Mouse (Mus musculus): ENCODE results near the gene Armc2. TPM values are rescaled to one million over a fixed set of nuclear protein-coding genes. Genes with fewer than 3 reads are reported as not detected.

The Armc2 gene
- total RNA-seq, 2 experiments from 2014 or later, result 12.6 to 14.1 TPM

DNA sequence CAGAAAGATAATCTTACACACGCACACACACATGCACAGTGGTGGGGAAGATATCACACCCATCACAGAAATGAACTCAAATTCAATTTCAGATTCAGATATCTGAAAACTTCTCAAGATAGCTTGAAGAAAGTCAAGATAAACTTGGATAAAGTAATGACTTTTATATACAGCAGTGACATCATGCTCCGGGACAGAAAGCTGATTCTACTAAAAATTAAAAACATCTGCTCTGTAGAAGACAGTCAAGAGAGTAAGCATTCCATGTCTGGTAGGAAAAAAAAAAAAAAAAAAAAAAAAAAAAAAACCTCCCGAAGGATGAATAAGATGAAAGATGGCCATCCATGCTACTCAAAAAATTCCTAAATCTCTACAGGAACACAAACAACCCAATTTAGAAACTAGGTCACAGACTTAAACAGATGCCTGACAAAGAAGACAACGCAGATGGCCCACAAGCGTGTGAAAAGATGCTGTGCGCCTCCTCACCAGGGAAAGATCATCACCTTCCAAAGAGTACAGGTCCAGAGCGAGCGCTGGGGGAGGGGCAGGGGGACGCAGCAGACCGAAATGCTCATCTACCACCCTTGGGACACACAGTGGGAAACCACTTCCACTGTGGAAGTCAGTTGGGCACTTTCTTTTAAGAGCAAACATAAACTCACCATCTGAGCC is 7.3 kb downstream of the Armc2 start:
- no peak for TF ChIP-seq CTCF (IDR thresholded peaks at IDR 0.05)
- Histone ChIP-seq H3K4me3 (no peak overlapping the region), H3K27ac (0 out of 2 replicates have a peak overlapping the region, but pooled peaks have one; percentile 19)
- intact Hi-C loops (cut with DNase I), result loop anchor here (10.0 kb wide), 1 partner anchor 264 kb away; the partner anchor contains the start of gene Foxo3
- no peak for DNase-seq (ENCODE audit: extremely low spot score in 1 of 2, low spot score in 2 of 2)

DNA sequence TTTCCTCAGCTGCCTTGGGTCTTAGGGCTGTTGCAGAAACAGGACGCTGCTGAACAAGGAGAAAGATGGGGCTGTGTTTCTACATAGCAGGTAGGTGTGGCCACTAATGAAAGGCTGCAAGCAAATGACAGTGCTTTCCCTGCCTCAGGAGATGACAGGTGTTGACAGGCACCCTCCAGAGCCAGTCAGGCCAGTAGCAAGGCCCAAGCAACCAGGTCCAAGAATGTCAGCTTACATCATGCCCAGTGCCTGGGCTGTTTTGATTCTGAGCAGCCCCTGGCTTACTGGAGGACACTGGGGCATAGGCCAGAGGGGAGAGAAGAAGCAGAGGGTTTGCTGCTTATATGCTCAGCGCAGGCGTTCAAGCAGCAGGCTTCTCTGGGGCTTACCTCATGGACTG is 13.0 kb downstream of the Armc2 start:
- no peak for TF ChIP-seq CTCF (IDR thresholded peaks at IDR 0.05)
- no peak overlapping the region for H3K27ac ChIP-seq
- intact Hi-C loops (cut with DNase I), result no loop called here

DNA sequence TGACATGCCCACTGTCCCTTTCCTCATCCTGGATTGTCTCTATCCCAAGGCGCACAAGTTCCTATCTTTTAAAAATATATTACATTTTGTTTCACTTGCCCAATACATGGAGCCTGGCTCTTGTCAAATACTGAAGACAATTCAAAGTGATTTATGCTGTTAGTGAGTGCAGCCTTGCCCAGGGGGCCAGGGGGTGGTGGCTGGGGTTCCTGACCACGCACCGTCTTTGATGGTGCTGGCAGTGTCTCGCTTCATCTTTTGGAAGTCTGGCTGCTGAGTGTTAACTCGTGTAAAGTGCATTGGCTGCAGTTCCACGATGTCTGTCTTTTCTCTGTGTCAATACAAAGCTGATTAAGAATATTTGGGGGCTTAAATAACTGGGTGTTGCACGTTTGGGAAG is 13.6 kb downstream of the Armc2 start:
- Histone ChIP-seq H3K27ac (no peak overlapping the region), H3K4me3 (no peak overlapping the region)
- no peak for DNase-seq (ENCODE audit: extremely low spot score in 1 of 2, low spot score in 2 of 2)
- intact Hi-C loops (cut with DNase I), result no loop called here
- TF ChIP-seq CTCF (IDR thresholded peaks at IDR 0.05), result no peak

More for the DNA sequence above, 13.0 kb downstream of the Armc2 start:
- no peak overlapping the region for H3K4me3 ChIP-seq
- DNase-seq (ENCODE audit: extremely low spot score in 1 of 2, low spot score in 2 of 2), result no peak

DNA sequence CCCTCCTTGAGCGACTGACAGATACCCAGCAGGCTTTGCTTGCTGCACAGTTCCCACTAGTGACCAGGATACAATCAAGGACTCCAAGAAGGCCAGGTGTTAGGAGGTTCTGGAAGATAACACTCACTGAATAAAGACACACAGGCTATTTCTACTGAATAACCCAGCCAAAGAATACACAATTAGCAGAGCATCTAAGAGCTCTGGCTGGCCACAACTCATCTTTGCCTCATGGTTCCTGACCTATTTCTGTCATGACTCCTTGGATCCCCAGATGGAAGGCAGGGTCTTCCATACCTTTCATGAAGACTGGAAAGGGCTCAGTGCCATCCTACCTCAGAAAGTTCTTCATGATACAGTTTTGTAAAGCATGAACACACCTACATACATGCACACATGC is 14.2 kb downstream of the Armc2 start:
- Histone ChIP-seq H3K27ac (no peak overlapping the region), H3K4me3 (no peak overlapping the region)
- DNase-seq (ENCODE audit: extremely low spot score in 1 of 2, low spot score in 2 of 2), result no peak
- no peak for TF ChIP-seq CTCF (IDR thresholded peaks at IDR 0.05)
- intact Hi-C loops (cut with DNase I), result no loop called here

DNA sequence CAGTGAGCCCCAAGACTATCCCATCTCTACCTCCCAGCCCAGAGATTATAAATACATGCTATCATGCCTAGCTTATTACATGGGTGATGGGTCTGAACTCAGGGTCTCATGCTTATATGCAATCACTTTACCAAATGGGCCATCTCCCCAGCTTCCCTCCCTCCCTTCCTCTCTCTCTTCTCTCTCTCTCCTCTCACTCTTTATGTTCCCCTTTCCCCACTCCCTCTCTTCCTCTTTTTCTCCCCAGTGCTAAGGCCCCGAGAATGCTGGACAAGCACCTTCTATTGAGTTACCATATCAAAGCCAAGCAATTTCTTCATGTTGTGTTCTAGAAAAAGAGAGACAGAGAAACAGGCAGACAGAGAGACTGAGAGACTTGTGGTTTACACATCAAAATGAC is 14.7 kb downstream of the Armc2 start:
- TF ChIP-seq CTCF (IDR thresholded peaks at IDR 0.05), result no peak
- Histone ChIP-seq H3K27ac (no peak overlapping the region), H3K4me3 (no peak overlapping the region)
- intact Hi-C loops (cut with DNase I), result no loop called here
- no peak for DNase-seq (ENCODE audit: extremely low spot score in 1 of 2, low spot score in 2 of 2)

DNA sequence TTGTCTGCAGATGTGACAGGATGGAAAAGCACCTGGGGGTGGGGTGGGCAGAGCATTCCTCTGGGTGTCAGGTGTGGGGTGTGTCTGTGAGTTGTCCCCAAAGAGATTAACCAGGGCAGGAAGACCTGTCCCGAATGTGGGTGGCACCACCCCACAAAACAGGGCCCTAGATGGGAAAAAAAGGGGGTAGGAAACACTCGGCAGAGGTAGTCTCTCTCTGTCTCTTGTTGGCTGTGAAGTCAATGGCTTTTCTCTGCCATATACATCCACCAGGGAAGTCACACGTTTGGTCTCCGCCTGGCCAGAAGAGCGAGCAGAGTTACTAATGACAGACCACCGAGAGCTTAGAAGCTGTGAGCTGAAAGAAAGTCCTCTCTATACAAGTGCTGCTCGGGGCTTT is 15.8 kb downstream of the Armc2 start:
- intact Hi-C loops (cut with DNase I), result no loop called here
- Histone ChIP-seq H3K27ac (no peak overlapping the region), H3K4me3 (no peak overlapping the region)
- TF ChIP-seq CTCF (IDR thresholded peaks at IDR 0.05), result no peak
- no peak for DNase-seq (ENCODE audit: extremely low spot score in 1 of 2, low spot score in 2 of 2)

DNA sequence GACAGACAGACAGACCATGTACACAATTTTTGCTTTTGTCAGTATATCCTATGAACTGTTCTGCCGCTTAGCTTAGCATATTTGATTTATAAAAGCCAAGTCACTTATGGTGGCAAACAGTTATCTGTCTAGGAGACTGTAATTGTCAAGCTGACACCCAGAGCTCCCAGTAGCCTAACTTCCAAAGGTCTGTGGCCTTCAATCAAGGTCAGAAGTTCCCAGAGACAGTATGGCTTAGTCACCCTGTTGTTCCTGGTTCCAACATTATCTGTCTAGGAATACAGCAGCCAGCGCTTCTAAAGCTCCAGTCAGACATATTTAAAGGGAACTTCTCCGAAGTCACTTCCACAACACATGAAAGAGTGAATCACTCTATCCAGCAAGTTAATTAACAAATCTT is 17.0 kb downstream of the Armc2 start:
- DNase-seq (ENCODE audit: extremely low spot score in 1 of 2, low spot score in 2 of 2), result no peak
- H3K27ac ChIP-seq, result no peak overlapping the region
- no peak overlapping the region for H3K4me3 ChIP-seq
- no peak for TF ChIP-seq CTCF (IDR thresholded peaks at IDR 0.05)
- intact Hi-C loops (cut with DNase I), result no loop called here

DNA sequence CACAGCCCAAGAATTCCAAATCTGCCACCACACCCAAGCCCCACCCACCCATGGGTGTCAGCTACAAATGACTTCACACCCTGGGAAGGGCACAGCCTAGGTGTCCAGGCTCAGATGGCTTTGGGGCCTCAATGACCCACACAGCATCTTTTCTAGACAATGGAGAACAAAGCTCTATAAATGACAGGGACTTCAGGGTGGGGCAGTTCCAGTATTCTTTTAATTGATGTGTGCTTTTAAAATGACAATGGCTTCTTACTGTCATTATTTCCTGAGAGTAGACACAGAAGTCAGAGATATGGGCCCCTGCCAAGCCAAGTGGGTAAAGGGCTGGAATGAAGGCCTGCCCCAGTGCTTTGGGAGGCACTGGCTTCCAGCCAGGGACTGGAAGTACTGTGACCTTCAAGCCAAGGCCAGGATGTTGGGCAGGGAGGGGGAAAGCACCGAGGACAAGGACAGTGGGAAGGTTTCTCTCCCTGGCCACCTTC is 20.5 kb downstream of the Armc2 start:
- H3K27ac ChIP-seq, result no peak overlapping the region
- no peak for TF ChIP-seq CTCF (IDR thresholded peaks at IDR 0.05)
- no peak overlapping the region for H3K4me3 ChIP-seq
- no peak for DNase-seq (ENCODE audit: extremely low spot score in 1 of 2, low spot score in 2 of 2)
- intact Hi-C loops (cut with DNase I), result no loop called here

DNA sequence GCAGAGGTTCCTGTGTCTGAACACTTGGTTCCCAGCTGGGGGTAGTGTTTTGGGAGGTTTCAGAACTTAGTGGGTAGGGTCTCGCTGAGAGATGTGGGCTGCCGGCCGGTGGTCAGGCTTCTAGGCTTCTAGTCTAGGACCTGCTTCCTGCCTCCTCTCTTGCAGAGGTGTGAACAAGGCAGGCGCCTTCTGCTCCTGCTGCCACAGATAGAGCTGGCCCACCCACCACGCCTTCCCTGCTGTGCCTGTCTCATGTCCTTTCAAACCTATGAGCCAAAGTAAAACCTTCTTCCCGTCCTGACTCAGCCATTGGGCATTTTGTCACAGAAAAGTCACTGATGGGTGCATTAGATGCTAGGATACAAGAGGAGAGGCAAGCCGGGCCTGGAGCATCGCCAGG is 22.1 kb downstream of the Armc2 start:
- intact Hi-C loops (cut with DNase I), result no loop called here
- Histone ChIP-seq H3K4me3 (no peak overlapping the region), H3K27ac (no peak overlapping the region)
- DNase-seq (ENCODE audit: extremely low spot score in 1 of 2, low spot score in 2 of 2), result no peak
- no peak for TF ChIP-seq CTCF (IDR thresholded peaks at IDR 0.05)

DNA sequence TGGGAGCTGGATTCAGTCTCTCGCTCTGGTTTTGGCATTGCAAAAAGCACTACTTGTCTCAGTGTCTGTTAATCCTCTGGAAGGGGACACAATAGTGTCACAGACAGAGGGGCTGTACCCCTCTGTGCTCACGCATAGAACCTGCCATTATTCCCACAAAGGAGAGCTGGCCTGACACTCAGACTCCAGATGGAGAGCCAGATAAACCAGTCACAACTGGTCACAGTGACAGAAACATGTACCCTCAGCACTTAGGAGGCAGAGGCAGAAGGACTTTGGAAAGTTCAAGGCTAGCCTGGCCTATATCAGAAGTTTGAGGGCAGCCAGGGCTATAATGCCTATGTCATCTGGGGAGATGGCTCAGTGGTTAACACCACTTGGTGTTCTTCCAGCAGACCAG is 23.2 kb downstream of the Armc2 start:
- TF ChIP-seq CTCF (IDR thresholded peaks at IDR 0.05), result no peak
- Histone ChIP-seq H3K27ac (no peak overlapping the region), H3K4me3 (no peak overlapping the region)
- intact Hi-C loops (cut with DNase I), result no loop called here
- DNase-seq (ENCODE audit: extremely low spot score in 1 of 2, low spot score in 2 of 2), result no peak

DNA sequence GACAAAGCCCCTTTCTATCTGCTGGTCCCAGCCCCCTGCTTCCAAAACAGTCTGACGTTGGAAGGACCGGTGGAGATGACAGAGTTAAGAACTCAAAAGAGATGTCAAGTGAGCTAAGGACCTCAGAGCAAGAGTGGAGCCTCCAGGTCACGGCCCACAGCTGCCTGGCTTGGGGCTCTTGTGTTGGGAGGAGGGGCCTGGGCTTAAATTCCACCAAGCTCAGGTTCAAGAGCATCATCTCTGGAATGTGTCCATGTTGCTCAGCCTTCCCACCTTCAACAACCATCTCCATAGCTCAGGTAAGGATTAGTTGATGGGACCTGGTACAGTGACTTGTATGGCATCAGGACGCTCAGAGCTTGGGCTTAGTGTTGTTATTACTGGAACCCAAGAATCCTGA is 23.7 kb downstream of the Armc2 start:
- intact Hi-C loops (cut with DNase I), result no loop called here
- no peak for DNase-seq (ENCODE audit: extremely low spot score in 1 of 2, low spot score in 2 of 2)
- H3K27ac ChIP-seq, result no peak overlapping the region

DNA sequence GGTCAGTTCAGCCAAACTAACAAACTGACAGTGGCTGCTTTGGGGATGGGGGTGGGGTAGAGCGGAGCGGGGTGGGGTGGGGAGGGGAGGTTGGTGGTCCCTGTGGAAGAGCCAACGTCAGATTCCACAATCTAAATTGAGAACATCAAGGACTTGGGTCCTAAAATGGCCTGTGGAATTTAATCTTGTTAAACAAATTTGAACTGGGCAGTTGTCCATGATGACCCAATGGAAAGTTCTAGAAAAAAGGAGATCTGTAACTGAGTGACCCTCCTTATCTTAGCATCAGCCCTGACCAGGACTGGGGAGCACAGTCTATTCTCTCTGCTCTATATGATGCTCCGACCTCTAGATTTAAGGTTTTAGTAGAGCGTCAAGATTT is 26.2 kb downstream of the Armc2 start:
- DNase-seq (ENCODE audit: extremely low spot score in 1 of 2, low spot score in 2 of 2), result no peak
- intact Hi-C loops (cut with DNase I), result no loop called here
- no peak for TF ChIP-seq CTCF (IDR thresholded peaks at IDR 0.05)
- no peak overlapping the region for H3K4me3 ChIP-seq
- no peak overlapping the region for H3K27ac ChIP-seq

More for the DNA sequence above, 23.7 kb downstream of the Armc2 start:
- TF ChIP-seq CTCF (IDR thresholded peaks at IDR 0.05), result no peak
- no peak overlapping the region for H3K4me3 ChIP-seq

DNA sequence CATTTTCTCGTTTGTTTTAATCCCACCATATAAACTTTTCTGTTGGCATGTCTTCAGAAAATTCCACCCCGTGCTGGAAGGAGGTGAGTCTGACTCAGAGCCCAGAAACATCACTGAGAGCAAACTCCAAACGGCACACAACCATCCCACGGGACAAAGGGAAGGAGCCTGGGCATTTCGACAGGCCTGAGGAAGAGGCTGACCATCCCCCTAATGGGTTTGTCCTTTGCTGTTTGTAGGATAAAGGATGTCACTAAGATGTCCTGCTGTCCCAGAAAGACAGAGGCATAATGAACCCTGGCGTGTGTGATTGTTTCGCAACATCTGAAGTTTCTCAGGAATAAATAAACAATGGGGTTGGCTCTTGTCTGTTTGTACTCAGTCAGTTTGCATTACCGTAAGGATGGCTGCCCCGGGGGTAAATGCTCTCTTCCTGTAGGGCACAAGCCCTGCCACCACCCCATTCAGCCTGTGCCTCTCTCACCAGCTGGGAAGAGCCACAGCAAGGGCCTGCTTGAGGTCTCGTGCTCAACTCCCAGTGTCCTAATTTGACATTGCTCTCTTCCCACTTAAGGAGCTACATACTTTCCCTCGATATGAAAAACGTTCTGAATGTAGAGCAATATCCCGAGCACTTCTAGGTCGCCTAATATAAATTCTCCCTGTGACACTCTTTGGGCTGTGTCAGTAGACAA is 26.7 kb downstream of the Armc2 start:
- TF ChIP-seq CTCF (IDR thresholded peaks at IDR 0.05), result no peak
- intact Hi-C loops (cut with DNase I), result no loop called here
- Histone ChIP-seq H3K27ac (no peak overlapping the region), H3K4me3 (no peak overlapping the region)
- DNase-seq (ENCODE audit: extremely low spot score in 1 of 2, low spot score in 2 of 2), result no peak
